Mouse (Mus musculus) lung, postnatal 10 days (tissue): ENCODE results near the gene Espnl.
A peak's percentile ranks its signal among the peaks of the same experiment; 100 is the strongest.

ENCODE experiments used
- DNase-seq: peaks from one replicate; pipeline ENCODE4 v3.0.0; 2021

Espnl gene

DNA sequence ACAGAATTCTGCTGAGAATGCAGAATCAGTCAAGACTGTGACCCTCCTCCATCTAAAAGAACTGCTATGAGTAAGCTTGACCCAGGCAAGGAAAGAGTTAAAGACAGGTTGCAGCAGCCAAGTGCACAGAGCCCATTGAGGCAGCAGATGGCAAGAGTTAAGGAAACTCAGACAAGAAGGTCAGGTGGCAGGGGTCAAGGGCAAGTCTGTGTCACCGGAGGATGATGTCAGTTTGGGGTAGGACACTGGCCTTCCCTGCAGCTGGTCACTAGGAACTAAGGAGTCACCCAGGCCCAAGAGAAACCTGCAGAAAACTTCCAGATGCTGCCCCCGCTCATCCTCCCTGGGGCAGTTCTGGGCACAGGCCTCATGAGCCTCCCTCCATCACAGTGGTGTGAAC lies 2.8 kb downstream of the Espnl start:
- DNase-seq: no peak

DNA sequence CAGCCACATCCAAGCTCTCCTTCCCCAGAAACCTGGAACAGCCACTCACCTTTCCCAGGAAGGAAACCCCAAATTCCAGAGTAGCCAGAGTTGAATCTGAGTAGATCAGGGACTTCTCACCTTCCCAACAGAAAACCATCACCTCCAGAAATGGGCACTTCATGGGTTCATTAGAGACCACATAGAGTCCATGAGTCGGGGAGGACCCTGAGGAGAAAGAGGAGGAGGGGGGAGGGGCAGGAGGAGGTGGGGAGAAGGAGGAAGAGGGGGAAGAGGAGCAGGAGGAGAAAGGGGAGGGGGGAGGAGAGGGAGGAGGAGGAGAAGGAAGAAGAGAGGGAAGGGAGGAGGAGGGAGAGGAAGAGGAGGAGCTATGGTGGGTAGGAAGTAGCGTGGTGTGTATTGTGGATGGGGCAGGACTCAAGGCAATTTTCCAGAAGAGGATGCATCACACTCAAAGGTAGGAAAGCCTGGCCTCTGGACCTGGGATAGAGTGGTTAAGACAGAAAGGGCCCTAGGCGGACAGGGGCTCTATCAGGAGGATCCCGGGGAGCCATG lies 3.7 kb downstream of the Espnl start:
- no peak for DNase-seq

DNA sequence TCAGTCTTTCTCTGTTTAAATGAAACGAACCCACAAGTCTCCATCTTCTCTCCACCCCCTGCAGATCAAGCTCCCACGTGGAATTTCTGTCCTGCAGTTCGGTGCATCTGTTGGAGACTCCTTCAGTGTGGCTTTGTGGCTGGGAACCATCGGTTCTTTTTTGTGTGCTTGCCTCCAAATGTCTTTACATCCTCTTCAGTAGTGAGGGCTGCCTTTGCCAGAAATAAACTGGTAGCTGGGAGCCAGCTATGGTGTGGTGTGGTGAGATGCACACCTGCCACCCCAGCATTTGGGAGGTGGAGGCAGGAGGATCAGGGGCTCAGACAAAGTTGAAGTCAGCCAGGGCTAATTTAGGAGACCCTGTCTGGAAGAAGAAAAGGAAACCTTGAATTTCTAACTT lies 10.2 kb downstream of the Espnl start:
- no peak for DNase-seq

DNA sequence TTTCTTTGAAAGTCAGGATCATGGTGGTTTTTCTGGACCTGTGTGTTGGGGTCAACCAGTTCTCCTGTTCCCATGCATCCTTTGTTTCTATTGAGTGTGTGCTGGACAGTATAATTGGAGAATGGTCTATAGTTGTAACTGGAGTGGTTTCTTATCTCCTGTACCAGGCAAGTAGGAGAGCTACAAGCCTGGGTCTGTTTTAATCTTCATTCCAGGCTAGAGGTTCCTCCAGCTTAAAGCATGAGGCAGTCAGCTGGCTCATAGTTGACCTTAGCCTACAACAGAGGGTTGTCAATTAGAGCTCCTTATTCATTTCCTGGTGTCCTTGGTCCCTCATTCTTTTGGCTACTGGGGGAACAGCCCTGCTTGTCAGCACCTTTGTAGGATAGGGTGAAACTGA lies 11.7 kb downstream of the Espnl start:
- no peak for DNase-seq

DNA sequence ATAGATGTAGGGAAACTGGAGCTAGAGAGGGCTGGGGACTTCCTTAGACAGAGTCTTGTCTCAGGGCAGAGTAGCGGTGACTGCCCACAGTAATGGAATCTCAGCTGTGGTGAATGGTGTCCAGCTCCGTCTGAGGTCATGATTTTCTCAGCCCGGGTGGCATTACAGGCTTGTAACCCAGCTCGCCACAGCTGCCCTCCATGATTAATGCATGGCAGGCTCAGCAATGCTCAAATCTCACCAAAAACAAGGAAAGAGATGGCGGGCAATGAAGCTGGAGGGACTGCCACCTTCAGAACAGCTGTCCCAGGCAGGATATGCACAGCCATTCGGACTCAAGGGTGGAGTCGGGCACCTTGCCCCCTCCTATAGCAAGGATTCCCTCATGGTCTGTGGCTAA lies 15.5 kb downstream of the Espnl start:
- DNase-seq: no peak

DNA sequence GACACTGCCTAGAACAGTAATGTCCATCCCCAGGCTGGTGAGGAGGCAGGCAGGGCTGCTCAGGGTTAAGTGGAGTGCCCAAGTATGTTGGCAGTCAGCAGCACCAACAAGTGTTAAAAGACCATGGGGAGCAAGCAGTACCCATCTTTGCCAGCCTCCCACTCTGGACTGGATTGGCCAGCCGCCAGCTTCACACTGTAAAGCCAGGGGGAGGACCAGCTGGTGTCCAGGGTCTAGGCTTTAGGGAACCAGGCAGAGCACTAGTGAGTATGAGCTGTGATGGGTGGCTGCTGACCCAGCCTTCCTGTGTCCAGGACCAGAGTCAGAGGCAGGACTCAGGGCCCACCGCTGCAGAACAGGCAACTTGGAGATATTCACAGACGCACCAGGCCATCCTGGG lies 22.1 kb downstream of the Espnl start:
- DNase-seq: no peak

DNA sequence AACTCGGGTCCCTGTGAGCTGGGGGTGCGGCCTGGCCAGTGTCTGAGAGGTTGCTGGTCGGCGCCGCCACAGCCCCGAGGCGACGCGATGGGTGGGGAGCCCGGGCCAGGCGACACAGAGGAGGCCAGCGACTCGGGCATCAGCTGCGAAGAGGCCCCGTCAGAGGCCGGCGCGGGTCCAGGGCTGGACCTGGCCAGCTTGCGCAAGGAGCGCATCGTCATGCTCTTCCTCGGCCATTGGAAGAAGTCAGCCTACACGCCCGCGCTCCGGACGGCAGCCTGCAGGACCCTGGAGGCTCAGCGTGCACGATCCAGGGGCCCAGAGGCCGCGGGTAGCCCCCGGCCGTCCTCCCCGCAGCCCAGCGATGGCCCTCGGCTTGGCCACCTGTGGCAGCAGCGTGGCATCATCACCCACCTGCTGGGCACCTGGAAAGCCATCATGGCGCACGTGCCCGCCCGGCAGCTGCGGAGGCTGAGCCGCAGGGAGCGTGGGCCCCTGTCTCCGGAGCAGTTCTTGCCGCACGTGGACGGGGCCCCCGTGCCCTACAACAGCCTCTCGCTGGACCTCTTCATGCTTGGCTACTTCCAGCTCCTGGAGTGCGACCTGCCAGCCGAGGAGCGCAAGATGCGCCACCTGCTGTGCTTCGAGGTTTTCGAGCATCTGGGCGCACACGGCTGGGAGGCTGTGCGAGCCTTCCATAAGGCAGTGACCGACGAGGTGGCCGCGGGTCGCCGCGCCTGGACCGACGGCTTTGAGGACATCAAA lies 23.2 kb downstream of the Espnl start:
- peak; percentile 29 for DNase-seq

DNA sequence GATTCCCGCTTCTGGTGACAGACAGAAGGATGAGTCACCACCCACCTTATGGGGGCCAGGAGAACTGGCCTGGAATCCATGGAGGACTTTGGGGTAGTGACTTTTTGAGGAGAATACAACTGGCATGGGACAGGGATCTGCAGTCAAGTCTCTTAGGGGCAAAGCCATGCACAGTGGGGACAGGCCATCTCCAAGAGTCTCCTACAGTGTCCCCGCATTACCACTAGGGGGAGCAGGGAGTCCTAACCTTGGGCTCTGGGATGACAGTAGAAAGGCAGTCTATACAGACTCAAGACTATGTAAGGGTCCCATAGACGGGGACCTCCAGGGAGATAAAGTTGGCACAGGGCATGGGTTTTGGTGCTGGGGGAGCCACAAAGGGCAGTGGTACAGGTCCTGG lies 25.0 kb downstream of the Espnl start:
- DNase-seq: peak; percentile 81

DNA sequence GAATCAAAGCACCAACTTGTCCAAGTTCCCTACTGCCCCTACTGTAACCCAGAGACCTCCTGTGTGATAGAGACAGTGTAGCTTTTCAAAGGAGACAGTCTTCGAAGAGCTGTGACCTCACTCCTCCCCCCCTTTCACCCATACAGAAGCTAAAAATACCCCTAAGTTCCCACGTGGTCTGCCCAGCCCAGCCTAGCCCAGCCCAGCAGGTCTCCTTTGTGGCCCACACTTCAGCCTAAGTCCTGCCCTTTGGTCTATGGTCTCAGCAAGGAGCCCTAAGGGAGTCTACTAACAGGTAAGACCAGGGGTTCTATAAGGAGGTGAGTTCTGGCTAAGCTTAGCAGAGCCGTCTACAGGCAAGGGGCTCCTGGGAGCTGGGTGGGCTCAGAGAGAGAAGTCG lies 29.0 kb downstream of the Espnl start, which contains the start of gene Klhl30:
Gene Klhl30, plus strand, starts transcription at position 176 of the 400 bp plus-strand sequence.
- DNase-seq: no peak

DNA sequence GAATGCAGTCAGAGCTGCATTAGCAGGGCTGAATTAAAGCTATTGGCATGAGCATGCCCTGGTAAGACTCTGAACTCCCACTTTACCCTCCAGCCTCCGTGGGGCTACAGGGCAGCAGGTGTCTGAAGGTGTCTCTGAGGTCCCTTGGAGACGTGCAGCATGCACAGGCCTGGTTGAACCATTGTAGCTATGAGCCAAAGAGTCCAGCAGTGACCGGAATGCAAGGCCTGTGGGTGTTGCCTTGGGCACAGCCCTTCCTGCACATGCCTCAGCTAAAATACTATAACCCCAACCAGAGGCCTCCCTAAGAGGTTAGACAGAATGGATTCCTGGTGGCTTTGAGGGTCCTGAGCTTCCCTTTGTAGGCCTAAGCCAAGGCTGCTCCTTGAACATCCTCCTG lies 29.4 kb downstream of the Espnl start:
- DNase-seq: no peak

DNA sequence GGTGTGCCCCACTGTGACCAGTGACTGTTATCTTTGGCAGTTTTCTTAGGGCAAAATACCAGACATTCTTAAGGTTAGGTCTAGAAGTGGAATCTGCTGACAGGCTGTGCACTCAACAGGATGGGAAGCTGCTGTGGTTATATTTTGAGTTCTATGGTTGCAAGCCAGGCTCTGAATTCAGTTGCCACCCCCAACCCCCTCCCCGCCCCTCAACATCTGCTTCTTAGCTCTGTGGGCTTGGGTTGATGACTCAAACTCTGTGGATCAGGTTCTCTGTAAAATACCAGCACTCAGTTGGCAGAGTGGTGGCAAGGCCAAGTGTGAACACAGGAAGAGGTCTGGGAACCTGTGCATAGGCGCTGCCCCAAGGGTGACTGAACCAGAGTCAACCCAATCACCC lies 30.4 kb downstream of the Espnl start:
- no peak for DNase-seq

DNA sequence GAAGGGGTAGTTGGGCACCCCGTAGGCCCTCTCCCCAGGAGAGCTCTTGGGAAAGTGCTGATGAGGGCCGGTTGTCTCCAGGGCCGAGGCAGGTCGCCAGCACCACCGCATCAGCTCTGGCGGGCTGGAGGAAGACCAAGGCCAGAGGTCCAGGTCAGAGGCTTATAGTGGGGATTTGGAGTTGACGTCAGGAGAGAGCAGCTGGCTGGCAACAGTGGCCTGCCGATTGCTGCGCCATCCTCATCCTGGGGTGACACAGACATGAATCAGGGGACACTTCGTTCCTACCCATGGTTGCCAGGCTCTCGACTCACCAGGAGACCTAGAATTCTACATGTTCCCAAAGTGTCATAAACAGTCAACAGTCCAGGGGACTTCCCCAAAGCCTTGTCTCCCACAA lies 34.2 kb downstream of the Espnl start:
- no peak for DNase-seq

DNA sequence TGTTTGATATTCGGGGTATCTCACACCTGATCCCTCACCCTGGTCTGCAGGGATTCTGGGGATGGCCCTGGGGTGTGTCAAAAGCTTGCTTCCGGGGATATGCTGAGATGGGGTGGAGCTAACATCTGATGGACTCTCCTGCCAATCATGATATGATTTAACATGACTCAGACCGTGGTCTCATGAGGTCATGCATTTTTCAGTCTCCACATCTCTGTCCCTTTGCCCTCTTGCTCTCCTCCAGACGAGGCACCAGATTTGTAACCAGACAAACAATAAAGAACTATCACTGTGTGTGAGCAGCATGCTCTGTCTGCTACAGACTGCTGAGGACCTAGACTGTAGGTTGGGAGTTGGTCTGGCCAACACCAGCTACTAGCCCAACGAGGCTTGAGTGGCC lies 40.2 kb downstream of the Espnl start:
- no peak for DNase-seq

DNA sequence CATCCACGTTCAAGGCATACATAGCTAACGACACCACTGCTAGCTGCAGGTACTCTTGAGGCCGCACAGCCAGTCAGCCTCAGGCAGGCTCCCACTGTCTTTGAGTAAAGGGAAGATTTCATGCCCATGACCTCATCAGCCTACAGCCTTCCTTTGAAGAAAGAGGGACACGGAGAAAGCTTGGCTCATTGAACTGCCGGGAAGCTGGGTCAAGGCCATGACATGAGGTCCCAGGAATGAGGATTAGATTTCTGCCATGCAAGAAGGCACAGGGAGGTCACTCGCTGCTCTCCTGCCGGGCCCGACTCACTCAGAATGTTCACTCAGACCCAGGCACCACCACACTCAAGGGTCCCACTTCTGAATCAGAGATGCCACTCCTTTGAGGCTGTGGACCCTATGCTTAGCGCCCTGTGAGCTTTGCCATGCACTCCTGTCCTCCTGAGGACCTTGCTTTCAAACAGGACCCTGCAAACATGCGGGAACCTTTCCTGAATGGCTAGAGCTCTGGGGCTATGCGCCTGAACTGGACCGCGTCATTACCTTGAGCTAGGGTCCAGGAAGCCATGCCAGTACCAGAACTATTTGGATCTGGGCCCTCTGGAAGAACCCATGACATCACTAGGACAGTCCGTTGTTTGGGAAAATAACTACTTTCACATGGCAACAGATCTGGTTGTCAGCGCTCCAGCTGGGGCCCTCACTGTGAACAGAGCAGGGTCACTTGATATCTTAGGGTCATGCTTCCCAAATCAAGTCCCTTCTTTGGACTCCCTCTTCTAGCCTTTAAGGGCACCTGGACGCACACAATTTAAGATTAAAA lies 43.2 kb downstream of the Espnl start:
- no peak for DNase-seq

DNA sequence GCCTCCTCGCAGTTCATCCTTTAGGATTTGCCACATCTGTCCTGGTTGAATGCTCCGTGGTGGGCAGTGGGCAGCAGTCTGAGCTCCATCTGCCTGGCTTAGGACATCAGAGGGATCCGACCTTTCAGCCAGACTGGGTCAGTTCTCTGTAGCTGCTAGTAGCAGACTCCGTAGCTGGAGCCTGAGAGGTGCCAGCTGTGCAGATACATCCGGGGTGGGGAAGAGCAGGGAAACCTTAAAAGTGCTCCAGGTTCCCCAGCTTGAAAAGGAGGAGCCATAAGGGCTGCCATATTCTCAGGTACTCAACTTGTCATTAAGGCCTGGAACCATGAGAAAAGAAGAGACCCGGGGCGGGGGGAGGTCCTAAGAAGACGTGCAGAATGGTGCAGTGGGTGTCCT lies 43.9 kb downstream of the Espnl start:
- peak; percentile 18 for DNase-seq

DNA sequence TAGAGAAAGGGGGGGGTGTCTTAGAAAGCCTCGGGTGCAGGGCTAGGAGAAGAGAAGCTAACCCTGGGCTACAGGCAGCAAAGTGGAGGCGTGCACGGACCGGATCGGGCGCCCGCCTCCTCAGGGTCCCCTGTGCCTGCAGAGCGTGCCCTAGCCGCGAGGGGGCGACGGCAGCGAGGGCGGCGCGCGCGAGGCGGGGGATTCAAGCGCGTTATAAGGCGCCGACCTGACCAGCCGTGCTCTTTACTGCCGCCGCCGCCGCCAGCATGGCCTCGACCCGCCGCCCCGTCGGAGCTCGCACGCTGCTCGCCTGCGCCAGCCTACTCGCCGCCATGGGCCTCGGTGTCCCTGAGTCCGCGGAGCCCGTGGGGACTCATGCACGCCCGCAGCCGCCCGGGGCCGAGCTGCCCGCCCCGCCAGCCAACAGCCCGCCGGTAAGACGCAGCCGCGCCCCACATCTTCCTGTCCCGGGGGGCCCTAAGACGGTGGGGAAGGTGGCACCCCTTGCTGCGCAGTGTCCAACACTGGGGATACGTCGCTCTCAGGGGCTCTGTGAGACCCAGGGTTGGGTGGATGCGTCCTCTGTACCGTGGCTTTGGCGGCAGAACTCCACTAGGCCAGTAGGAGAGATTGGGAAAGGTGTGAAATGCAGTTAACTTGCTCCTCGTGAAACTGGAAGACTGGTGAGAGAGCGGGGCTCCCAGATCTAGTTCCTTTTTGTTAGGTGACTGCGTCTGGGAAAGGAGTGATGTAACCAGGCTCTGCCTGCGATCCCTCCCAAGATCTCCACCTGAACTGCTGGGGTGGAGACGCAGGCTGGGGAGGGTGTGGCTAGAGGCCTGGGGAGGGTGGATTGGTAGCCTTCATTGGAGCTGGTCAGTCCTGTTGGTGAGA lies 44.6 kb downstream of the Espnl start, which contains the start of gene Erfe:
Gene Erfe, plus strand, starts transcription at position 216 of the 894 bp plus-strand sequence.
- DNase-seq: peak; percentile 82

DNA sequence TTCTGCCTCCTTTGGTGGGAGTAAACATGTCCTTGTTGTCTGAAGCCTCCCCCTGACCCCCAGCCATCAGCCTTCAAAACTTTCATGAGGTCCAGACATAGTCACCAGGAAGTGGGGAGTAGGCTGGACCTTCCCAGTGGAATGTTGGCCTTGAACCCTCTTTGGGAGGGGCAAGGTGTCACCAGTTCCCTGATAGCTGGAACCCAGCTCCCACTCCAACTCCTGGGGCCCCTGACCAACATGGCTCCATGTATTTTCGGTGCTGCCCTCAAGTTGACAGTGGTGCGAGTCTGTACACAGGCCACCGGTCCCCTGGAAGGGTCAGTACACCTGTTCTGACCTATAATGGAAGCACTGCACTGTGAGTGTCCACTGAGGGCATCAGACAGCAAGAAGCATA lies 45.4 kb downstream of the Espnl start:
- no peak for DNase-seq

DNA sequence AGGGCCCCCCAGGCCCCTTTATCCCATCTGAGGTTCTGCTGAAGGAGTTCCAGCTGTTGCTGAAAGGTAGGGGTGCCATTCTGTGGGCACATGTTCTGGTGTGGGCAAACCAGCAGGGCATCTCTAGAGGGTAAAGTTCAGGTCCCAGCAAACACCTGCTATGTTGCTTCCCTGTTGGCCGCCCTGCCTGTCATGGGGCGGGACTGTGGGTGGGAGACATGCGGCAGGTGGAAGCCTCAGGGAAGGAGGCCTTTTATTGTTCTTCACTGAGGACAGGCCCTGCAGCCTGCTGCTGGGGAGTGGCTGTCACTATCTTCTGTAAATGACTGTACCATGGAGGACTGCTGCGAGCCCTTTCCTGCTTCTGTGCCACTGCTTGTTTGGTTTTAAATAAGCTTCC lies 47.5 kb downstream of the Espnl start:
- no peak for DNase-seq

DNA sequence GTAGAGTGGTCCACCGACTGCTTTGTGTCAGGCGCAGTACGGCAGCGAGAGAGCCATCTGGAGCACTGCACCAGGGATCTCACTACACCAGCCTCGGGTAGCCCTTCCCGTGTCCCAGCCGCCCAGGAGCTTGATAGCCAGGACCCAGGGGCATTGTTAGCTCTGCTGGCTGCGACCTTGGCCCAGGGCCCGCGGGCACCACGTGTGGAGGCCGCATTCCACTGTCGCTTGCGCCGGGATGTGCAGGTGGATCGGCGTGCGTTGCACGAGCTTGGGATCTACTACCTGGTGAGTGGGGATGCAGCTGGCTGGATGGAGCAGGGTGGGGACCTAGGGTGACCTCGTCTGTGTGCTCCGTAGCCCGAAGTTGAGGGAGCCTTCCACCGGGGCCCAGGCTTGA lies 48.2 kb downstream of the Espnl start:
- DNase-seq: no peak

DNA sequence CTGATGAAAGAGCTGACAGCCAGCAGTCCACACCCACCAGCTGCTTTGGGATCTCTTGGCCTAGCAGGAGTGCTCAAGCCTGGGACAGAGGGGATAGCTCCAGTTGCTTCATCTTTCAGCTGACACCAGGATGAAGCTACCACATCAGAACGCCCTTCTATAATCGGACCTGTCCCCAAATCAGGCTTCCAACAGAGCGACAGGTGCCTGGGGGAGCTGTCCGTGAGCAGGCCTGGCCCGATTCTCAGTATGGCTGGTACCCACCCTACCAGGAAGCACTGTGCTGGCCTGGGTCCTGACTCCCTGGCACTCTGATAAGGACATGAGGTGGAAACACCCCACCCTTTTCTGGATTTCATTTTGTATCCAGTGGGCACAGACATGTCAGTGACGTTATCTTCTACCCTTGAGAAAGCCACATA lies 51.5 kb downstream of the Espnl start:
- DNase-seq: no peak

DNA sequence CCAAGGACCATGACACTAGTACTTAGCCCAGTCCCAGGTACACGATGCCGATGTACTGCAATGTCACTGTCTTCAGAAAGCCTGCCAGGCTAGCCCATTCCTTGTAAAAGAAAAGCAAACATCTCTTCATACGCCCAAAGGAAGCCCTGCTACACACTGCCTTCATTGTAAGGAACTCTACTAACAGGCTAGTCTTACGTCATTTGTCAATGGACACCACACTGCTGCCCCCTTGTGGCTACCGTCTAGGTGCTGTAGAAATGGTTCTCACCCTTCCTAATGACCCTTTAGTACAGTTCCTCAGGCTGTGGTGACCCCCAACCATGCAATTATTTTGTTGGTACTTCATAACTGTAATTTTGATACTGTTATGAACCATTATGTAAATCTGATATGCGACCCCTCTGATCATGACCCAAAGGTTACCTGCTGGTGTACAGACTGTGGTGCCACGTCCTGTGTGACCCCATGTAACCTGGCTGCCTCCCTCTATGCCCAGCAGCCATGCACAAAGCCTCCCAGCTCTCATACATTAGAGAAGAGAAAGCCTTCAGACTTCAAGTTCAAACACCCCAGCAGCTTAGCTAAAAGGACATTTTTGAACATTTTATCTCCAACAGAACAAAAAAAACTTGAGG lies 58.7 kb downstream of the Espnl start:
- peak; percentile 84 for DNase-seq

DNA sequence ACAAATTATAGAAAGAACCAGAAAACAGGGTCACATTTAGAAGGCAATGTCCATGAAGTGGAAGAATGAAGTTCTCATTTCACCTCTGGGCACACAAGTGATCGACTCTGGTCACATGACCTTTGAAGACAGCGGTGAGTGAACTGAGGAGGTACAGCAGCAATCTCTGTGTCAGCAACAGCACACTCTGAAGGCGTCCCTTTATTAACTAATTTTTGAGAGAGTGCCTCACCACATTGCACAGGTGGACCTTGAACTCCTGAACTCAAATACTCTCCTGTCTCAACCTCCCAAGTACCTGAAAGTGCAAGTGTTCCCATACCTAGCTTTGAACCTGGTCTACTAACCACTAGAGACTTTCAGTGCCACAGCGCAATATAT lies 59.2 kb downstream of the Espnl start:
- DNase-seq: no peak
